ENCODE assay signal across 25 mouse cellular contexts in genomic region chr16:21878834-21879233, GRCm38 (mm10).
A peak's percentile ranks its signal among the peaks of the same experiment; 100 is the strongest.
DNase-seq lines count a peak whose midpoint lies in the region; ATAC-seq and TF ChIP-seq lines count a peak whose summit lies in the region.
"Had no signal": no experiment of that assay in that cellular context is flagged by ENCODE, and none has a peak within 500 bp of the region (broad histone marks: within the 10 kb centered on the region; RNA-seq: fewer than 3 reads in every experiment).

No protein-coding gene starts in this region.

- no peaks in the 10 kb centered on the region for H3K36me3 ChIP-seq in kidney, embryonic 14.5 days (ENCODE audit: control insufficient read depth, insufficient read depth, low read length)
- H3K36me3 ChIP-seq in liver, adult 2 months (ENCODE audit: control insufficient read depth, insufficient read depth, low read length) = peaks cover 6% of the 10 kb centered on the region
- H3K36me3 ChIP-seq in neural tube, embryonic 13.5 days = no peaks in the 10 kb centered on the region
- H3K36me3 ChIP-seq: embryonic facial prominence, embryonic 10.5 days; embryonic facial prominence, embryonic 12.5 days; G1E had no signal

- no peak overlapping the region for H3K4me3 ChIP-seq in kidney, embryonic 14.5 days (ENCODE audit: low read length)
- no peak overlapping the region for H3K4me3 ChIP-seq in liver, adult 2 months (ENCODE audit: insufficient read depth, low read depth, low read length)
- H3K4me3 ChIP-seq in neural tube, embryonic 13.5 days = no peak overlapping the region
- H3K4me3 ChIP-seq: embryonic facial prominence, embryonic 10.5 days; embryonic facial prominence, embryonic 12.5 days; forebrain, embryonic 13.5 days had no signal

- ATAC-seq in kidney, embryonic 14.5 days (ENCODE audit: low FRiP score, low TSS enrichment) = no peak
- no peak for ATAC-seq in neural tube, embryonic 13.5 days (ENCODE audit: low read depth)
- ATAC-seq: activated CD4-positive, CD25-positive, alpha-beta regulatory T cell, adult 4 months; CD4-positive, CD25-positive, alpha-beta regulatory T cell, adult 4 months; forebrain, embryonic 13.5 days; Patski had no signal

- DNase-seq in kidney, adult 11 months = peak; percentile 10
- DNase-seq in kidney, postnatal 25 days = no peak
- peak; percentile 15 to 36 for DNase-seq in kidney, adult 8-10 months
- DNase-seq in liver, adult 2 months (ENCODE audit: extremely low read depth, low read depth, low spot score) = peak; percentile 81
- no peak for DNase-seq in liver
- no peak for DNase-seq in neural tube, embryonic 10.5 days (ENCODE audit: extremely low spot score, low spot score)
- DNase-seq: adrenal gland, adult 8-10 months; adrenal gland, postnatal 14 days; adrenal gland, postnatal 36 days; B cell, adult 2 months; cerebellum, adult 11-12 months; cerebellum, adult 2 months; cerebellum, adult 9-10 months; cerebellum, postnatal 10 days; cerebellum, postnatal 25 days had no signal

- no peaks in the 10 kb centered on the region for H3K27me3 ChIP-seq in kidney, embryonic 14.5 days (ENCODE audit: control insufficient read depth, insufficient read depth, low read length)
- no peaks in the 10 kb centered on the region for H3K27me3 ChIP-seq in liver, adult 2 months (ENCODE audit: control insufficient read depth, insufficient read depth, low read length)
- no peaks in the 10 kb centered on the region for H3K27me3 ChIP-seq in neural tube, embryonic 13.5 days
- H3K27me3 ChIP-seq: CH12.LX; embryonic facial prominence, embryonic 12.5 days; forebrain, embryonic 13.5 days had no signal

- TF ChIP-seq POLR2A in liver, adult 2 months (IDR thresholded peaks at IDR 0.05; ENCODE audit: extremely low read depth, insufficient read depth, low read length) = no peak

- TF ChIP-seq CTCF in liver, adult 2 months (IDR thresholded peaks at IDR 0.05; ENCODE audit: low read depth, low read length) = no peak

- H3K9me3 ChIP-seq in kidney, embryonic 14.5 days (ENCODE audit: control insufficient read depth, low read length) = no peaks in the 10 kb centered on the region
- no peaks in the 10 kb centered on the region for H3K9me3 ChIP-seq in neural tube, embryonic 13.5 days
- H3K9me3 ChIP-seq: embryonic facial prominence, embryonic 10.5 days; embryonic facial prominence, embryonic 12.5 days; forebrain, embryonic 13.5 days; G1E had no signal

- no peak overlapping the region for H3K4me2 ChIP-seq in kidney, embryonic 14.5 days (replicated peaks; ENCODE audit: low read depth, low read length)
- H3K4me2 ChIP-seq in neural tube, embryonic 13.5 days = no peak overlapping the region
- H3K4me2 ChIP-seq: embryonic facial prominence, embryonic 12.5 days; forebrain, embryonic 13.5 days had no signal

- WGBS in kidney, embryonic 14.5 days = 84% methylated on average over 3 of the region's 3 CpGs
- 16% methylated on average over 3 of the region's 3 CpGs for WGBS in liver, adult 2 months
- 72% methylated on average over 3 of the region's 3 CpGs for WGBS in neural tube, embryonic 13.5 days

- no peaks in the 10 kb centered on the region for H3K4me1 ChIP-seq in kidney, embryonic 14.5 days (ENCODE audit: control insufficient read depth, insufficient read depth, low read length)
- peaks cover 9% of the 10 kb centered on the region for H3K4me1 ChIP-seq in liver, adult 2 months (ENCODE audit: control insufficient read depth, insufficient read depth, low read length)
- peaks cover 62% of the 10 kb centered on the region for H3K4me1 ChIP-seq in neural tube, embryonic 13.5 days (replicated peaks)
- H3K4me1 ChIP-seq: embryonic facial prominence, embryonic 12.5 days had no signal

- H3K9ac ChIP-seq in kidney, embryonic 14.5 days (ENCODE audit: low read depth, low read length) = no peak overlapping the region
- H3K9ac ChIP-seq in liver, adult 2 months (ENCODE audit: low read depth, low read length) = no peak overlapping the region
- no peak overlapping the region for H3K9ac ChIP-seq in neural tube, embryonic 13.5 days
- H3K9ac ChIP-seq: embryonic facial prominence, embryonic 12.5 days; forebrain, embryonic 13.5 days had no signal

- H3K27ac ChIP-seq in kidney, embryonic 14.5 days (ENCODE audit: low read depth, low read length) = no peak overlapping the region
- 0 out of 2 replicates have a peak overlapping the region, but pooled peaks have one; percentile 1 for H3K27ac ChIP-seq in liver, adult 2 months (replicated peaks; ENCODE audit: insufficient read depth, low read depth, low read length)
- H3K27ac ChIP-seq in neural tube, embryonic 13.5 days (replicated peaks) = peak overlapping the region; percentile 79
- H3K27ac ChIP-seq: embryonic facial prominence, embryonic 10.5 days; embryonic facial prominence, embryonic 12.5 days had no signal

- H3K79me2 ChIP-seq in liver, adult 2 months (ENCODE audit: control insufficient read depth, insufficient read depth, low read length) = peaks cover 18% of the 10 kb centered on the region

Comparison
In these comparisons a context has a peak if more than half of its experiments do, and no peak if none do; other contexts are left out.
1. DNase-seq: peak in kidney, adult 11 months (single experiment), kidney, adult 8-10 months (2 of 2) and liver, adult 2 months (single experiment); none in kidney, postnatal 25 days (0 of 2), liver (single experiment) and neural tube, embryonic 10.5 days (single experiment).